Mouse (Mus musculus) urinary bladder, adult 18-20 months (tissue): ENCODE data around the gene Pcnx2.
A peak's percentile ranks its signal among the peaks of the same experiment; 100 is the strongest.

Experiments used
- DNase-seq, 2 experiments: peaks; one replicate each; pipeline ENCODE4 v3.0.0; 2022; ENCODE audit warnings: low spot score in 2 of 2, mixed read lengths in 2 of 2

Pcnx2 gene

DNA sequence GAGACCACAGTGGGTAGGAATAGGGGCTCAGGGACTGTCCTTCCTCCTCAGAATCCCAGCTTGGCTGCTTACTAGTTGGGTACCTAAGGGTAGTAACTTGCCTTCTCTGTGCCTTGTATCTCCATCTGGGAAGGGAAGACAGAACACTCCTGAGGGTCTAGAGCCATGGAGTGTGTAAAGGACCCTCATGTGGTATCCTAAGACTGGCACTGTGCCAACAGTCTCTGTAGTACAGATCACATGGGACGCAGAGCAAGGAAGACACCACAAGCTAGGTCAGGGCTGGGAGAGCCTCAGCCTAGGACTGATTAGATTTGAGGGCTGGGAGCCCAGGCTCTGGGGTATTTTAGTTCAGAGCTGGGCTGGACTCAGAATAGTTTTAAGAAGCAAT is 141.0 kb downstream of the Pcnx2 start:
- no peak for DNase-seq

DNA sequence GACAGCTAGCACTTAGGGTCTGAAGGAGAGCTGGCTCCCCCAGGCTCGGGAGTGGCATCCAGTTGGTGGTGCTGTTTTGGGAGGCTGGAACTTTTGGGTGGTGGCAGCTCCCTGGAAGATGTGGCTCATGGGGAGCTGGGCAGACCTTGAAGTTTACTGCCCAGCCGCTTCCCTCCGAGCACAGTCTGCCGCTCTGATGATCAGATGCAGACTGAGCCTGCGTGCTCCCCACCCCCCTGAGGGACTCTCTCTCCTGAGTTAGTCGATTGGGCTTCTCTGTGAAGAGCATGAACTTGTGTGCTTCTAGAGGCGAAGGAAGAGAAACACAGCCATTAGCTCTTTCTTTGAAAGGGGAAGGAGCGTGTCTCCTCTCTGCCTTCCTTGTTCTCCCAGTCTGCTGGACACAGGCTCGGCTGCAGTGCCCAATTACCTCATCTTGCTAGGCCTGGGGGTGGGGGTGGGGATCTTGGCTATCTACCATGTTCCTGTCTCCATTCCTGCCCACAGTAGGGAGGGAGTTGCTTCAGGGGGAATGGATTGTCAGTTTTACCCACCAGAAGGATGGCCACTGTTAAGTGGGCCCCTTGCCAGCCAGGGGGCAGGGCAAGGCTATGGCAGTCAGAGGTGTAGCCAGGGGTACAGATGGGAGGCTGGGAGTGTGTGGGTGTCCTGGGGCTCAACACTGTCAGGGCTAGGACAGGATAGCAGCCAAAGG is 141.6 kb downstream of the Pcnx2 start:
- no peak for DNase-seq

DNA sequence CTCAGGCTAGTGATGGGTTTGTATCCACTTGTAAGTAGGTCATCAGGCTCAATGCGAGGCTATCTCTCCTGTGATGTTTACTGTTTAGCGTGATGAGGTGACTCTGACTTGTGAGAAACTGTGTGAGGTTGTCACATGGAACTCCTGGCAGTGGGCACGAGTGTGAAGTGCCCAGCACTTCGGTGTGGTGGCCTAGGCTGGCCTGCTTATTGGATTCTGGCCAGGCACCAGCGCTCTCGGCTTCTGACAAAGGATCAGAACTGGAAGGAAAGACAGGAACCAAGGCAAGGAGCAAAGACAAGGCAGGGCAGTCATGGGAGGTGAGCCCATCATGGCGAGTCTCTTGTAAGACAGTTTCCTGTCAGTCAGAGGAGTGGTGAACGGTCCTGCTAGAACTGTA is 142.2 kb downstream of the Pcnx2 start:
- no peak for DNase-seq

DNA sequence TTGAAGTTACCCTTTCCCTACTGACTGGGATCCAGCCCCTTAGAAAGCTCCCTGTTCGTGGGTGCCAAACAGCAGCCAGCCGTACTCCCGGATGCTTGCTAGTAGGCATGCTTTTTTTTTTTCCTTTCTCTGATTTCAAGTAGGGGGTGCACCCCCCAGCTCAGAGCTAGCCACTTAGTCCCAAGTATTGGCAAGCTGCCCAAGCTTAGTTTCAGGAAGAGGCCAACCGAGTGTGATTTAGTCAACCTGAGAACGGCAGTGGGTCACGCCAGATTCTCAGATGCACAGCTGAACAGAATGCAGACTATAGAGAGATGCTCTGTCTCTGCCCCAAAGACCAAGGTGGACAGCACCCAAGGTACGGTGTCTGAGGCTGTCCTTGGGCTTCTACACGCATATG is 147.3 kb downstream of the Pcnx2 start:
- DNase-seq, result no peak

DNA sequence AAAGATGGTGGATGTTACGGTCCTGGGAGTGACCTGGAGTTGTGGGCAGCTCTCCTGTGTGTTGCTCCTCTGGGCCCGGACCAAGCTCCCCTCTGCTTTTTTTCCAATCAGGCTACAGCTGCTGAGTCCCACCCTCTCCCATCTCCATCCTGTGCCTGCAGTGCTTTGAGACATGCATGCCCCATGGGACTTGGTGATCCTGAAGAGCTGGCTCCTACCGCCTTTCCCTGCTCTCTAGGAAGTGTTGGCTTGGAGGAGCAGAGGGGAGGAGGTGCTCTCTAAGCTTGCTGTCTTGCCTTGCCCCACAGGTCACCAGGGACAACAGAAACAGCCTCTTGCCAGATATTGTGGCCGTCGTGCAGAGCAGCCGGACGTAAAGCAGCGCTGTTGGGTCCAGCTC is 150.7 kb downstream of the Pcnx2 start:
- no peak for DNase-seq

DNA sequence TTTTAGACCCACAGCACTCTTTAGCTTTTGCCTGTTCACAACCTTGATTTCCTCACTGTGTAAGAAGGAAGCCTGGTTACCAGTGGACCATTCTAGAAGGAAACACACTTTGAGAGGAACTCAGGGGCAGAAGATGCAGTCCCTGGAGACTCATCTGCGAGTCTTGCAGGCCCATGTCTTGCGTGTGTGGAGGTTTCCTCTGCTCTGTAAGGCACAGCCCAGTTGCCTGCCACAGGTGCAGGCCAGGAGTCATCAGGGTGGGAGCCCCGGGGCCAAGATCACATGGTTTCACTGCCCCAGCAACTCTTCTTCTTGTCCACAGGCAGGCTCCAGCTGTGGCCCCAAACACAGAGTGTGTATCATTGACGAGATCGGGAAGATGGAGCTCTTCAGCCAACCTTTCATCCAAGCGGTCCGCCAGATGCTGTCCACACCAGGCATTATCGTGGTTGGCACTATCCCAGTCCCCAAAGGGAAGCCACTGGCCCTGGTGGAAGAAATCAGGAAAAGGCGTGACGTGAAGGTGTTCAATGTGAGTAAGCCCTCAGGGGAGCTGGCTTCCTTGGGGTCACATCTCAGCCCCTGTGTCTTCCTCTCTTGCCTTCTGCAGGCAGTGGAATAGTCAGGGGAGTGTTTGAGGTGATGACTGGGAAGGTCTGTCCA is 153.1 kb downstream of the Pcnx2 start:
- no peak for DNase-seq

DNA sequence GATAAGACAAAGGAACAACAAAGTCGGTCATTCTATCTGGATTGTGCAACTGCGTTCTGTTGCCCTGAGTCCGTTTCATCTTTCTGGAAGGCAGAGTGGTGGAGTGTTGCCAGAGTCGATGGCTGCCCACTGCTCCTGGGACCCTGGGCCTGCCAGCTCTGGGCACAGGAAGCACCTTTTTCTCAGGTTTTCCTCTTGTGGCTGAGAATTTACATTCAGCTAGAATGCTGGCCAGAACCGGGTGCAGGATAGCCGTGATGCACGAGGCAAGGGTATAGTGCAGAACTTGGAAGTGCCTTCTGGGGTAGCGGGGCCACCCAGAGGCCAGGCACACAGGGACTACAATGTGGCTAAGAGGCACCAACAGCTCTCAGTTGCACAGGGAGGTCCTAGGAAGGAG is 155.7 kb downstream of the Pcnx2 start:
- DNase-seq, result no peak

DNA sequence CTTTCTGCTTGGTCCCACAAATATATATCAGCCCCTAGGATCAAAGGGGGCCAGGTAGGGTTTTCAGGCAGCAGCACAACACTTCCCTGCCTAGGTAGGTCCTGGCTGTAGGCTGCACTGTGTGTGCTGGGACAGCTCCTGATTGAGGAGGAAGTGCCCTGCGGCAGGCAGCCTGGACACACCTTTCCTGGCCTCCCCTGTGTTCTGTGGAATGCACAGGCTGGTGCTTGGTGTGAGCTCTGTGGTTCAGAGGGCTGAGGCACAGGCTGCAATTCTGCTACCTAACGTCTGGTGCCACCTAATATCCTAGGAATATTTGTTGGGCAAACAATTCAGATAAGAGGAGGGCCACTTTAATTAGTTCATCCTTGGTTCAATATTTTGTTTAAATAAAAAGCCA is 156.3 kb downstream of the Pcnx2 start:
- DNase-seq, result no peak

DNA sequence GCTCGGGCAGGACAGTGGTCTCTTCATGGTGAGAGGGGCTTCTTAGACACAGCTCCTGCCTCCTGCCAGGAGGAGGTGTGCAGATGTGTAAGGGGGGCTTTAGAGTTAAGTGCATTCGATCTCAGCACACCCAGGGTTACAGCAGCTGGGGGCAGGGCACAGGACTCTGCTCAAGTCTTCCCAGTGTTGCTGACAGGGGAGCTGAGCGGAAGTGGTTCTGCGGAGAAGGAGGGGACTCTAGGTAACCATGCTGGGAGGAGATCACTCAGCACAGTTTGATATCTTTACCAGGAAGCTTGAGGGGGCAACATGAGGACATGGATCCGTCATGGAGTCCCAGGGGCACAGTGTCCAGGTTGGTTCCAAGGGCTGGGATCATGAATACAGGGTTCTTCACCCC is 156.7 kb downstream of the Pcnx2 start:
- no peak for DNase-seq

DNA sequence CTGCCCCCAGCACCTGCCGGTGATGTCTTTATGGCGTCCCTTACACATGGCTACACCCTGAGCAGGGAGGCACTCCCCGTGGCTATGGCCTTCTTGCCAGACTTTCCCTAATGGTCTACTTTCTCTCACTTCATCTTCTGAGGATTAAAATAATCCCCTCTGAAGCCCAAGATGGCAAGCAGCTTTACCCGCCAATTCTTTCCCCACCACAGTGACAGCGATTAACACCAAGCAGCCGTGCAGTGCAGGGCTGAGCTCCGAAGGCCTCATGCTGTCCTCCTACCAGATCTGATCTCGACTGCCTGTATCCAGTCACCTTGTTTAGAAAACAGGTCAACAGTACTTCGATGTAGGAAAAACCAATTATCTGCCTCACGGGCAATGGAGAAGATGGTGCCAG is 157.5 kb downstream of the Pcnx2 start:
- DNase-seq, result no peak

DNA sequence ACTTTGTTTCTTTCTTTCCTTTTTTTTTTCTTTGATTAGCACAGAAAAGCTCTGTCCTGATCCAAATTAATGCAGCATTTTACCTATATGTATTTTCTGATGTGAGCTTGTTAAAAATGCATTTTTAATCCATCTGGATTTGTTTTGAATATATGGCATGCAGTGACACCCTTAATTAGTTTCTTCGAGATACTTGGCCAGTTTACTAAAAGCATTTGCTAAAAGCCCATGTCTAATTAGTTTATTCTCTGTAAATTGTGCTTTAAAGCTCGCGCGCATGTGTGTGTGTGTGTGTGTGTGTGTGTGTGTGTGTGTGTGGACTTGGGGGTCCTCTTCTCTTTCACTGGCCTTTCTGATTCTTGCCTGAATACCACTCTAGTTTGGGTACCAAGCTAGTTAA is 159.2 kb downstream of the Pcnx2 start:
- no peak for DNase-seq

DNA sequence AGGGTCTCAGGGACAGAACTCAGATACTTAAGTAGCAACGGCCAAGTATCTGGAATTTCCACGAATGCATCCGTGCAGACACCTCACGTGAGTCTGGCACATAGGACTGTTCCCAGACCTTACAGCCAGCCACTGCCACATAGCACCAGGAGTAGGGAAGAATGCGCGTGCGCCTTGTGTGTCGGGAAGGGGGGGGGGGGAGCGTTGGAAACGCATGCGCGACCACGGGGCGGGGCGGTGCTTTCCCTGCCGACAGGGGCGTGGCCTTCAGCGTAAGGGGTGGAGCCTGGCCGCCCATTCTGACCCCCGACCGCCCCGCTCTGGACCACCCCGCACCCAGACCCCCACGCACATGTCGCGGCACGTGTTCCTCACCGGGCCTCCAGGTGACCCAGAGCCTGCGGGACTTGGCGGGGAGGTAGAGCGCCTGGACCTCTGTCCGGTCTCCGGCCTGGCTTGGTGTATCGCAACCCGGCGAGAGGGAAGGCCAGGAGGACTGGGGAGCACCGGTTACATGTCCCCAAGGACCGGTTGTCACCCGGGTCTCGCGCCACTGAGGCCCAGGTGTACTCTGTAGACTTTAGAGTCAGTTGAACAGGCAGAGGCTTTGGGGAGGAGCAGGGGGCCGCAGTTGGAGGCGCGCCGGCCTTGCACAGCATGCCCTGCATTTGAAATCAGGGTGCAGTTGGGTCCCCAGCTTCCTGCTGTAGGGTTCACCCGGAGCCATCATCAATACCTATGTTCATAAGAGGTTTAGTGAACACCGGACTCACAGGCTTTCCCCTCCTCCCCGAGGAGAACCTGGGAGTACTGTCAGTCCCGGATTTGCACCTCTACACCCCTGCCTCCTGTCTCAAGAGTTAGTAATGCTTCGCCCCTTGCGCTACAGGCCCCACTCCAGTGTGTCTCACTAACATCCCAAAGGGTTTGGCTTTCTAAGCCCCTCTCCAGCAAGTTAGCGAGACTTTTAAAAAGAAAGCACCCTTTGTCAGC is 163.9 kb downstream of the Pcnx2 start:
- peak; percentile 78 to 89 for DNase-seq

DNA sequence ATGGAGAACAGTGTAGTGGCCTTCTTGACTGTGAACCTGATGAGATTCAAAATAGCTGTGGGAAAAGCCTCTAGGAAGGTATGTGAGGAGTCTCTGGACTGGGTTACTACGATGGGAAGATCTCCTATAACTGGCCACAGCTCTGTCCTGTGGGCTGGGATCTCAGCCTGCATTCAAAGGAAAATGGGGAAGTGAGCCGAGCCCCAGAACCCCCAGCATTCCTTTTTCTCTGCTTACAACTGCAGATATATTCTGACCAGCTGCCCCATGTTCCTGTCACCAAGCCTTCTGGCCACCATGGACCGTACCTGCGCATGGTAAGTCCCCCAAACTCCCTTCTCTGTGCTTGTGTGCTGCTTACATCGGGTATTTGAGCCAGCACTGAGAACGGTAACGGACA is 168.4 kb downstream of the Pcnx2 start, which contains the start of gene Ntpcr:
Gene Ntpcr (plus strand): TSS at position 218 of the 400 bp plus-strand sequence.
- no peak for DNase-seq

DNA sequence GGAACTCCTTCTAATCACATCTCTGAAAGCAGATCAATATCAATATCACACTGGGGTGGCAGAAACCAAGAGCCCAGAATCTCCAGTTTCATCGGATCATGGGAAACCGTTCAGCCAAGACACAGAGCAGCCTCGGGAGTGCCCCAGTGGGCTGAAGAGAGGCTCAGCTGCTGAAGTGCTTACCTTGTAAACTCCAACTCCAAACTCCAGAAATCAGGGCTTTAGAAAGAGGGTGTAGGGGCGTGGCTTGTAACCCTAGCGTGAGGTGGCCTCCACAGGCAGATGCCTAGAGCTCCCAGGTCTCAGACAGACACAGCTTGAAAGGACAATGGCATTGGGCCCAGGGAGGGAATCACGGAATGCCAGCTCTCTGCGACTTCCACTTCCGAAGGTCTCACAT is 170.3 kb downstream of the Pcnx2 start:
- no peak for DNase-seq

DNA sequence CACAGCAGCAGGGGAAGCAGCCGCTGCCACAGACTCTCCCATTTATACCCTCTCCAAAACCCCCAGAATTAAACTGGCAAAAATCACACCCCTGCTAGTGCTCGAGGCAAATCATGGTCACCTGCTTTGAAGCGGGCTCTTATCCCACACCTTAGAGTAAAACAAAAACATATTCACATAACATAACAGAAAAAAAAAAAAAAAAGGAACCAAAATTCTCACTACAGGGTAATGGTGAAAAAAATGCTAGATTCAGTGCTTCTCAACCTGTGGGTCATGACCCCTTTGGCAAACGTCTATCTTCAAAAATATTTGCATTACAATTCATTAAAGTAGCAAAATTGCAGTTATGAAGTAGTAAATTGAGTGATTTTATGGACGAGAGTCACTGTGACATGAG is 171.1 kb downstream of the Pcnx2 start:
- DNase-seq, result no peak

DNA sequence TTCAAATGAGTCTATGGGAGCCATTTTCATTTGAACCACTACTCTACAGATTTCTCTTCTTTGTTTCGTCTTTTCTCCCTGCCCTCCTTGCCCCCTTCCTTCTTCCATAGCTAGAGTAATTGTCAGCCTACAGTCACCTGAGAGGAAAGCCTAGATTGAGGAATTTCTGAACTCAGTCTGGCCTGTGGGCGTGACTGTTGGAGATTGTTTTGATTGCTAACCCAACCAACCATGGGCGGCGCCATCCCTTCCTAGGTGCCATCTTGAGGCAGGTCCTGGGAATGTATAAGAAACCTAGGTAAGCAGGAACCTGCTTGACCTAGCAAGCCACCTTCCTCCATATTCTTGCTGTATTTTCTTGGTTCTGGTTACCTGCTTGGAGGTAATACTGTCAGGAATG is 172.0 kb downstream of the Pcnx2 start:
- DNase-seq, result no peak

DNA sequence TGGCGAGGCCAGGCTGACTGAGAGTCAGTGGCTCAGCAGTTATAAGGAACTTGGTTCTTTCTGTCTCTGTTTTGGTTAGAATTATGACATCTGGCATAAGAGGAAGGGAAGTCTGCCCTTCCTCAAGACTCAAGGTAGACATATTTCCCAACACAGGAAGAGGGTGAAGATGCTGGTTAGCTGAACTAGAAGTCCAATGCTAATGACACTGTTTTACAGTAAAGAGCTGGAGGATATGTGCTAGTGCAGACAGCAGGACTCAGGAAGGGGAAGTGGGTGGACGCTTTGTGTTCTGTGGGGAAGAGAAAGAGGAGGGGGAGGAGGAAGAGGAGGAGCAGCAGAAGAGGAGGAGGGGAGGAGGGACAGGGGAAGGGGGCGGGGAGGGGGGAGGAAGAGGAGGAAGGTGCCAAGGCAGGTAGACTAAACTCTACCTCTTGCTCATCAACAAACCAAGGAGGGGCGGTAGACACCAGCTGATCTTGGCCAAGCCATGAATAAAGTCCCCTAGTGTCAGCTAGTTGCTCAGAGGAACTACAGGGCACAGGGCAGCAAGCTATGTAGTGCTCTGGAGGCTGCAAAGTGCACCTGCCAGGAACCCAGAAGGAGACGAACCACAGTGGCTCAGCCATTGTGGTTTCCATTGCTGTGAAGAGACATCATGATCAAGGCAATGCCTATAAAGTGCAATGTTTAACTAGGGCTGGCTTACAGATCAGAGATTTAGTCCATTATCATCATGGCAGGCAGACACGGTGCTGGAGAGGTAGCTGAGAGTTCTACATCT is 172.9 kb downstream of the Pcnx2 start:
- DNase-seq, result no peak

DNA sequence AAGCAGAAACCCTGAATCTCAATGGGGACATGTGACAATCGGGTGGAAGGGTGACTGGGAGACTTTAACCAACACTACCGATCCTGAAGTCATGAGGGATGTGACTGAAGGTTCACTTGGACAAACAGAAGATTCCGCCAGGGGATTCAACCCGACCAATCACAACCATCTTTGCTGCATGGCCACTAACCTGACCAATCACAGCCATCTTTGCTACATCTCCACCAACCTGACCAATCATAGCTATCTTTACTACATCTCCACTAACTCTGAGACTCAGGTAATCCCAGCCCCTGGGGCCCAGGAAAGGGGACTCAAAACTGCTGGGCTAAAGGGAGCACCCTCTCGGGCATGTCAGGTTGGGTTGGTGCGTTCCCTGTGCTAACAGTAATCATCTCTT is 174.7 kb downstream of the Pcnx2 start:
- no peak for DNase-seq

DNA sequence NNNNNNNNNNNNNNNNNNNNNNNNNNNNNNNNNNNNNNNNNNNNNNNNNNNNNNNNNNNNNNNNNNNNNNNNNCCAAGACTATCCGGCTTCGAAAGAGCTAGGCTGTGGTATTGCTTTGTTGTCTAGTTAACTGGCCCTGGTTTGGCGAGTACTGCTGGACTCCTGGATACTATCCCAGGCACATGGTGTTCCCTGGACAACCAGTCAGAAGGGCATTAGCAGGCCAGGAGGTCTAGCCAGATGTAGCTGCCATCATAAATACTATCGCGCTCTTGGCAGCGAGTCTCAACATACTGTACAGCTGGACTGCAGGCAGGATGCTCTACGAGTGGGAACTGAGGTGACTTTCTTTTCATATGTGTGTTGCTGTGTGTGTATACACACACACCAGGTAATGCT is 175.4 kb downstream of the Pcnx2 start:
- DNase-seq, result no peak

DNA sequence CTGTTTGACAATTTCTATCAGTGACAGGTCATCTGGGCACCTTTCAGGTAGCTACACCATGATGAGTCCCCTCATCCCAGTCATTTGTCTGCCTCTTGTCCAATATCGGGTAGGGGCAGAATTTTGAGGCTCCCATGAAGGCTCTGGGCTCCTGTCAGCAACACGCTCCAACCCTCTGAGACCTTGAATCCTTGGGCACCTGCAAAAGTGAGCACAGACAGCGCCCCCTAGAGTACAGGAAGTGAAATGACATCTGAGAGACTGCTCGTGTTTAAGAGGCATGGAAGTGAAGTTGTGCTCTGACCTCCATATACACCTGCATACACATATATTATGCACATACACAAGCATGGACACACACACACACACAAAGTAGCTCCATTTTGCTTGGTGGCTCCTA is 179.2 kb downstream of the Pcnx2 start:
- no peak for DNase-seq

DNA sequence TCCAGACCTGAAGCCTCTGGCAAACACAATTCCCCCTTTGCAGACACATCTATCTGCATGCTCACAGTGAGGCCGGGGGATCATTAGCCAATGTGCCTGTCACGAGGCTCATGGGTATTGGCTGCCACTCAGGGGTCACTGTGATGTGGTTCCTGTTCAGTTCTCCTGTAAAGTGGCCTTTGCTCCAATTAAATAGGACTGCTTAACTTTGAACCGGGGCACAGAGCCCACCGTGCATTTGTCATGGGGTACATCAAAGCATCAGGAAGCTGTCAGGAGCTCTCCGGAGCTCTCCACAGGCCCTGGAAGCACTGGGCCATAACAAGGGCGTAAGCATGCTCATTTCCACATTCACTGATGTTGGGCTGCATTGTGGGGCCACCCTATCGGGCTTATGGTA is 181.5 kb downstream of the Pcnx2 start:
- DNase-seq, result no peak

DNA sequence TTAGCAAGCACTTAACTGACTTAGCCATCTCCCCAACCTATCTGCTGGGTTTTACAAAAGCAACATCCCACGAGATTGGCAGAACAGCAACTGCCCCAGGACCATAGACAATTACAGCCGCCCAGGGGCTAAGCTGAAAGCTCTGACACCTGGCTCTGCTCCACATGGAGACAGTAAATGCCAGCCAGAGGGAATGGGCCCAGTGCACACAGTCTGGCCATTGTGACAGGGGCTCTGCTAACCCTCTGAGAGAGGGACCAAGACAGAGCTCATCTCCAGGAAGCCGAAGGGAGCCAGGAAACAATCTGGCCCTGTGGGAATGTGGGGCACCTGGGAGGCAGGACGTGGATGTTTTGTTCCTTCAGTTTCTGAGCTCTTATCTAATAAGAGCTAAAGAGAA is 181.9 kb downstream of the Pcnx2 start:
- DNase-seq, result no peak
